Mouse (Mus musculus) intestine, postnatal 0 days (tissue): ENCODE results near the gene Hoxb5. TPM values are rescaled to one million over a fixed set of nuclear protein-coding genes. Genes with fewer than 3 reads are reported as not detected.
A peak's percentile ranks its signal among the peaks of the same experiment; 100 is the strongest.

Experiments used
- ATAC-seq: fragments of 200-750 bp; cut with Nextera tagmentation; 2 replicates; pipeline ENCODE4 v1.8.0; 2017; ENCODE audit warnings: mild to moderate bottlenecking, moderate TSS enrichment, moderate library complexity
- H3K27ac ChIP-seq: fragments of 300-500 bp; sonication (generic); 2 replicates; pipeline ENCODE4 v1.5.1; 2014; ENCODE audit warnings: mild to moderate bottlenecking, low read depth, low read length, moderate library complexity
- H3K27me3 ChIP-seq: fragments of 300-500 bp; sonication (generic); replicated peaks from 2 replicates; pipeline ENCODE4 v1.6.1; 2014; ENCODE audit warnings: low read length, mixed read lengths; ENCODE audit not compliant: control insufficient read depth, insufficient read depth
- H3K36me3 ChIP-seq: fragments of 300-500 bp; sonication (generic); 2 replicates; pipeline ENCODE4 v1.6.1; 2014; ENCODE audit warnings: mild to moderate bottlenecking, moderate library complexity; ENCODE audit not compliant: control insufficient read depth, insufficient read depth
- H3K4me1 ChIP-seq: fragments of 300-500 bp; sonication (generic); replicated peaks from 2 replicates; pipeline ENCODE4 v1.6.1; 2014; ENCODE audit warnings: antibody characterized with exemption, low read length, mixed read lengths; ENCODE audit not compliant: control insufficient read depth, insufficient read depth
- H3K4me2 ChIP-seq: fragments of 300-500 bp; sonication (generic); replicated peaks from 2 replicates; pipeline ENCODE4 v1.6.1; 2014; ENCODE audit warnings: low read depth, mild to moderate bottlenecking, moderate library complexity
- H3K4me3 ChIP-seq: fragments of 300-500 bp; sonication (generic); 2 replicates; pipeline ENCODE4 v1.5.1; 2014; ENCODE audit warnings: low read depth, low read length
- H3K9ac ChIP-seq: fragments of 300-500 bp; sonication (generic); 2 replicates; pipeline ENCODE4 v1.6.1; 2014; ENCODE audit warnings: mild to moderate bottlenecking, low read depth, low read length
- H3K9me3 ChIP-seq: fragments of 300-500 bp; sonication (generic); 2 replicates; pipeline ENCODE4 v1.6.1; 2016; ENCODE audit warnings: mixed run types; ENCODE audit not compliant: control insufficient read depth
- CTCF ChIP-seq: sonication (generic); IDR thresholded peaks from 2 replicates; pipeline ENCODE4 v1.5.1; 2016; ENCODE audit warnings: low read depth, mild to moderate bottlenecking, control low read depth, antibody characterized with exemption, moderate library complexity
- WGBS: fragments of 180-500 bp; shearing (Covaris S2); extraction: QIAGEN DNeasy Blood & Tissue Kit; methylation state at CpG from one replicate; pipeline ENCODE4 v1.1.7; 2014; 5-methylcytosine and 5-hydroxymethylcytosine counted together
- microRNA counts: library from miRNA; unstranded; fragments of <30 nt; microRNA quantifications from one replicate; lab custom pipeline; 2016
- microRNA-seq: library from miRNA; unstranded; fragments of <30 nt; microRNA quantifications from one replicate; pipeline ENCODE4, GENCODE M21; 2016
- polyA plus RNA-seq: library from polyadenylated mRNA; unstranded; fragments of >200 nt; fragmentation: Nextera tagmentation; extraction: Ambion mirVana; gene quantifications from 2 replicates; pipeline ENCODE4 v1.2.1, GENCODE M21; 2015

Gene Hoxb5
- polyA plus RNA-seq, 1 experiment from 2014 or later, result 14.7 TPM

DNA sequence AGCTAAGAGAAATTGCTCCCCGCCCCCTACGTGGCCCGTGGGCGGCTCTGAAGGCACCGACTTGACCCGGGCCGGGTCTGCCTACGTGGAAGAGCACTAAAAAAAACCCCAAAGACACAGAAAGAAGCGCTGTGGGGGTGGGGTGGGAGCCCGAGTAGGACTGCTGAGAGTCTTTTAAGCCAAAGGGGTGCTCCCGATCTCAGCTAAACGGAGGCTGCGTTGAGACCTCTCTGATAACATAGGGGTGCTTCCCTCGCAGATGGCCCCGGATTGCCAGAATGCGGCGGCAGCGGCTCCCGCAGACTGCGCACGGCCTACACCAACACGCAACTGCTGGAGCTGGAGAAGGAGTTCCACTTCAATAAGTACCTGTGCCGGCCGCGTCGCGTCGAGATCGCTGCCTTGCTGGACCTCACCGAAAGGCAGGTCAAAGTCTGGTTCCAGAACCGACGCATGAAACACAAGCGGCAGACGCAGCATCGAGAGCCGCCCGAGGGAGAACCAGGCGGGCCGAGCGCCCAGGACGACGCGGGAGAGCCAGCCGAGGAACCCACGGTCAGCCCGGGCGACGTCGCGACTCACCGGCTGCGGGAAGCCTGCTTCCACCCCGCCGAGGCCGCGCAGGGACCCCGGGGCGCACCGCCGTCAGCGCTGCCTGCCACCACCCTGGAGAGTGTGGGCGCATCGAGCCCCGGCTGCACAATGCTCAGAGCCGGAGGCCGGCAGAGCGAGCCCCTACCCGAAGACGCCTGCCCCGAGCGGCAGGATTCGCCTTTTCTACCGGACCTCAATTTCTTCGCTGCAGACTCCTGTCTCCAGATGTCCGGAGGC is 49.8 kb downstream of the Hoxb5 start:
- no peak for TF ChIP-seq CTCF
- Histone ChIP-seq H3K27me3 (peaks cover 24% of the 10 kb centered on the region), H3K4me2 (peak overlapping the region; percentile 63), H3K36me3 (no peaks in the 10 kb centered on the region), H3K27ac (peak overlapping the region; percentile 82), H3K9ac (peak overlapping the region; percentile 84), H3K4me1 (0 out of 2 replicates have a peak, but pooled peaks cover 3% of the 10 kb centered on the region), H3K9me3 (no peaks in the 10 kb centered on the region), H3K4me3 (peak overlapping the region; percentile 58)
- under 1% methylated on average over 75 of the region's 75 CpGs for WGBS
- ATAC-seq, result no peak

DNA sequence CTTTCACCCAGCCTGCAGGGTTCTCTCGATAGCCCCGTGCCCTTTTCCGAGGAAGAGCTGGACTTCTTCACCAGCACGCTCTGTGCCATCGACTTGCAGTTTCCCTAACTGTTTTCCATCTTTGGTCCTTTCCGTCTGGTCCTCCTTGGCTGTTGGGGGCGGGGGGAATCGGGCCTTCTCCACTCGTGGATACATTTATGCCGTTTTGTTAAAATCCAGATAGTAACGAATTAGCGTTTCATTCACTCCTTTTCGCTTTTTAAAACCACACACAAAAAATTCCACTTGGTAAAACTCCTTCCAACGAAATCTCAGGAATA is 50.3 kb downstream of the Hoxb5 start:
- Histone ChIP-seq H3K27ac (peak overlapping the region; percentile 82), H3K36me3 (no peaks in the 10 kb centered on the region), H3K9me3 (no peaks in the 10 kb centered on the region), H3K4me1 (0 out of 2 replicates have a peak, but pooled peaks cover 3% of the 10 kb centered on the region), H3K4me3 (peak overlapping the region; percentile 58), H3K9ac (peak overlapping the region; percentile 84), H3K4me2 (peak overlapping the region; percentile 63), H3K27me3 (peaks cover 24% of the 10 kb centered on the region)
- TF ChIP-seq CTCF, result no peak
- no peak for ATAC-seq
- 16% methylated on average over 14 of the region's 14 CpGs for WGBS

DNA sequence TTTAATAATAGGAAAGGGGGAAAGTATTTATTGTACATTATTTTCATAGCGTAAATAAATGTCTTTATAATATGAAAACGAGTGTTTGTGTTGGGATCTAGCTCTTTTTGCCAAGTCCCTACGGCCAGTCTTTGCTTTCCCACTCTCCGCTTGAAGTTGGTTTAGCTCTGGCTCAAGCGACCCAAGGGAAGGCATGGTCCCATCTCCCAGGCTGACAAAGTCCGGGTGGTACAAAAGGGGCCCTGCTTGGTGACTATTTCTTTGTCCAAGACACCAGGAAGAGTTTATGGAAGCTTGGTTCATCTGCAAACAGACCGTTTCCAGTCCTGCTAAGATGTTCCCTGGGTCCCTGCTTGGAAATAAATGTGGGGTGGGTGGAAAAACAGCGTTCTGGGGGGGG is 50.8 kb downstream of the Hoxb5 start:
- no peak for ATAC-seq
- Histone ChIP-seq H3K4me2 (peak overlapping the region; percentile 63), H3K9me3 (no peaks in the 10 kb centered on the region), H3K27ac (peak overlapping the region; percentile 28; the same call in 1 of the 2 replicates), H3K9ac (peak overlapping the region; percentile 84), H3K4me3 (peak overlapping the region; percentile 58), H3K4me1 (0 out of 2 replicates have a peak, but pooled peaks cover 3% of the 10 kb centered on the region), H3K36me3 (no peaks in the 10 kb centered on the region), H3K27me3 (peaks cover 24% of the 10 kb centered on the region)
- TF ChIP-seq CTCF, result no peak
- WGBS, result 33% methylated on average over 8 of the region's 8 CpGs

DNA sequence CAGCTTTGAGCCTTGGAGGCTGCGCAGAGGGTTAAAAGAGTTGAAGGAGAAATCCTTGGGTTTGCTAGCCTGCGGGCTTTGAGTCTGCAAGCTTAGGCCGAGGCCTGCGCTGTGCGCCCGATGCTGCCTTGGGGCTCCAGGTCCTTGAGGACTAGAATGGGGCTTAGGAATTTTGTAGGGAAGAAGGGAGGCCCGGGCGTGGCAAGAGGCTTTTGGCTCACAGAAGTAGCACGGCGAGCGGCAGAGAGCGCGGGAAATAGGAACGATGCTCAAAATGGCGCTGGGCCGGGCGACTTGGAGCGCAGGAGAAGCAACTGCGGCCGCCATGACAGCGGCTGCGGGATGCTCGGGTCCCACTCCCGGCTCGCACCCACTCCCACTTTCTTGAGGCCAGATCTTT is 51.2 kb downstream of the Hoxb5 start:
- Histone ChIP-seq H3K4me1 (0 out of 2 replicates have a peak, but pooled peaks cover 3% of the 10 kb centered on the region), H3K27me3 (peaks cover 24% of the 10 kb centered on the region), H3K9ac (peak overlapping the region; percentile 84), H3K4me2 (peak overlapping the region; percentile 63), H3K9me3 (no peaks in the 10 kb centered on the region), H3K27ac (peak overlapping the region; percentile 41; the same call in 1 of the 2 replicates), H3K36me3 (no peaks in the 10 kb centered on the region), H3K4me3 (peak overlapping the region; percentile 58)
- no peak for TF ChIP-seq CTCF
- no peak for ATAC-seq
- WGBS, result 10% methylated on average over 25 of the region's 25 CpGs

DNA sequence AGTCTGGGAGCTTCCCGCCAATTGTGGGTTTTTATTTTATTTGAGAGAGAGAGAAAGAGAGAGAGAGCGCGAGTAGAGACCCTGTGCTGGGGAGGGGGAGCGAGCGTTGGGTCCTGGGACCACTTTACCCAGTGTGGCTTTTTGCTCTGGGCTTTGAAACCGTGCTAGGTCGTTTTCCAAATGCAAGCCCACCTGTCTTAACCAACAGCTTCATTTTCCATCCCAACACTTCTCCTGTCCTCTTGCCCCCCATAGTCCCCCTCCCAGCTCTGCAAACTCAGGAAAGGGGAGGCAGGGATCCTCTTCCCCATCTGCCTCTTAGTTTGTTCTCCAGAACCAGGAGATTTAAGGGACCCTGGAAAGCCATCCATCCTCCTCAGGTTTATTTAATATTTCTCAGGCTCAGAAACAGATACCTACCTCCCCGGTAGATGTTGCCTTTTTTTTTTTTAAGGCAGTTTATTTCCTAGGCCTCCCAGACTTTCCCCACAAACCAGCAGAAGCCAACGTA is 51.7 kb downstream of the Hoxb5 start:
- no peak for TF ChIP-seq CTCF
- Histone ChIP-seq H3K9ac (no peak overlapping the region; the same call in 1 of the 2 replicates), H3K4me3 (peak overlapping the region; percentile 58), H3K36me3 (no peaks in the 10 kb centered on the region), H3K4me2 (peak overlapping the region; percentile 63), H3K27ac (peak overlapping the region; percentile 41; the same call in 1 of the 2 replicates), H3K4me1 (0 out of 2 replicates have a peak, but pooled peaks cover under 1% of the 10 kb centered on the region), H3K27me3 (peaks cover 24% of the 10 kb centered on the region), H3K9me3 (no peaks in the 10 kb centered on the region)
- WGBS, result 21% methylated on average over 9 of the region's 9 CpGs
- no peak for ATAC-seq

MicroRNA genes within 50 kb of the gene (microRNA counts, 519-probe panel; counts per million panel counts)
- 5,154 counts per million, percentile 86 among the panel's probes with 10 or more counts for microRNA mmu-miR-10a (lab: Ali Mortazavi, UCI)
- microRNA mmu-miR-196a (lab: Ali Mortazavi, UCI), result 3,299 counts per million, percentile 38 among the panel's probes with 10 or more counts

Small RNAs within 50 kb of the gene (microRNA-seq; reads per million reads assigned to microRNA genes)
- gene Mir10a (22,786 reads per million, percentile 96 among the genes with 10 or more reads in this experiment), gene Mir196a-1 (0.82 reads per million)

Other genes starting within 250 kb of the Hoxb5 start
- gene Ube2z, start 237.9 kb upstream of the Hoxb5 start, polyA plus RNA-seq, result 24.8 and 25.0 TPM in 2 replicates
- gene Atp5g1, start 227.7 kb upstream of the Hoxb5 start, polyA plus RNA-seq, result 1,112 and 1,236 TPM in 2 replicates
- gene Calcoco2, start 191.4 kb upstream of the Hoxb5 start, polyA plus RNA-seq, result not detected in 2 replicates
- gene Ttll6, start 169.6 kb upstream of the Hoxb5 start, polyA plus RNA-seq, result 0.10 TPM in 1 of 2 replicates, not detected in the other
- gene Hoxb13, start 109.0 kb upstream of the Hoxb5 start, polyA plus RNA-seq, result not detected in 2 replicates
- gene Hoxb9, start 31.9 kb upstream of the Hoxb5 start, polyA plus RNA-seq, result 0.37 and 1.5 TPM in 2 replicates
- 1.0 and 1.1 TPM in 2 replicates for gene Hoxb8, start 21.4 kb upstream of the Hoxb5 start, polyA plus RNA-seq
- 7.6 and 8.5 TPM in 2 replicates for gene Hoxb7, start 16.7 kb upstream of the Hoxb5 start, polyA plus RNA-seq
- 5.7 and 6.4 TPM in 2 replicates for gene Hoxb6, start 10.9 kb upstream of the Hoxb5 start, polyA plus RNA-seq
- gene Hoxb4, start 14.9 kb downstream of the Hoxb5 start, polyA plus RNA-seq, result 1.1 and 1.5 TPM in 2 replicates
- 1.1 and 1.3 TPM in 2 replicates for gene Hoxb3, start 20.0 kb downstream of the Hoxb5 start, polyA plus RNA-seq
- 8.4 and 9.4 TPM in 2 replicates for gene Hoxb2, start 47.2 kb downstream of the Hoxb5 start, polyA plus RNA-seq
- not detected in 2 replicates for gene Hoxb1, start 62.4 kb downstream of the Hoxb5 start, polyA plus RNA-seq
- gene Skap1, start 161.3 kb downstream of the Hoxb5 start, polyA plus RNA-seq, result 0.46 and 0.52 TPM in 2 replicates